Mouse (Mus musculus): ENCODE measurements at regions not wholly inside any gene's neighbourhood (a gene's known extent, or its start where the extent isn't known, plus 50 kb on each side); places are given as distances from the start of the nearest gene placed in this dataset.

- no peak for DNase-seq (ENCODE audit: low spot score in 2 of 2)
Measured at GRCm38 (mm10) chr1:121620262-121620661, 52.5 kb upstream of the Ddx18 start.

GRCm38 (mm10) chr1:121618550-121618949 is 50.8 kb upstream of the Ddx18 start:
- no peak for DNase-seq (ENCODE audit: low spot score in 2 of 2)
